Mouse (Mus musculus) heart, embryonic 13.5 days (tissue): ENCODE measurements around the gene Il31ra. TPM values are rescaled to one million over a fixed set of nuclear protein-coding genes. Genes with fewer than 3 reads are reported as not detected.

Experiments
- ATAC-seq: fragments of 200-750 bp; cut with Nextera tagmentation; 2 replicates; pipeline ENCODE4 v1.8.0; 2017; ENCODE audit warnings: moderate TSS enrichment; ENCODE audit not compliant: insufficient number of reproducible peaks, low FRiP score, low TSS enrichment; ENCODE audit errors: extremely low read depth
- H3K27ac ChIP-seq: fragments of 300-500 bp; sonication (generic); replicated peaks from 2 replicates; pipeline ENCODE4 v1.5.1; 2015; ENCODE audit warnings: moderate library complexity, mild to moderate bottlenecking, inconsistent platforms
- H3K27me3 ChIP-seq: fragments of 300-500 bp; sonication (generic); replicated peaks from 2 replicates; pipeline ENCODE4 v1.6.1; 2015; ENCODE audit warnings: mild to moderate bottlenecking, inconsistent platforms
- H3K36me3 ChIP-seq: fragments of 300-500 bp; sonication (generic); 2 replicates; pipeline ENCODE4 v1.6.1; 2015; ENCODE audit warnings: mild to moderate bottlenecking, inconsistent platforms
- H3K4me1 ChIP-seq: fragments of 300-500 bp; sonication (generic); 2 replicates; pipeline ENCODE4 v1.6.1; 2015; ENCODE audit warnings: inconsistent platforms
- H3K4me2 ChIP-seq: fragments of 300-500 bp; sonication (generic); 2 replicates; pipeline ENCODE4 v1.6.1; 2015; ENCODE audit warnings: inconsistent platforms, mild to moderate bottlenecking, moderate library complexity
- H3K4me3 ChIP-seq: fragments of 300-500 bp; sonication (generic); 2 replicates; pipeline ENCODE4 v1.5.1; 2015; ENCODE audit warnings: moderate library complexity, mild to moderate bottlenecking, inconsistent platforms
- H3K9ac ChIP-seq: fragments of 300-500 bp; sonication (generic); 2 replicates; pipeline ENCODE4 v1.6.1; 2015; ENCODE audit warnings: inconsistent platforms, mild to moderate bottlenecking, moderate library complexity
- H3K9me3 ChIP-seq: fragments of 300-500 bp; sonication (generic); 2 replicates; pipeline ENCODE4 v1.6.1; 2016; ENCODE audit warnings: inconsistent platforms
- WGBS: fragments of 180-500 bp; shearing (Covaris S2); methylation state at CpG from one replicate; pipeline ENCODE4 v1.1.7; 2015; ENCODE audit warnings: mixed read lengths; 5-methylcytosine and 5-hydroxymethylcytosine counted together
- polyA plus RNA-seq: library from polyadenylated mRNA; unstranded; fragments of >200 nt; fragmentation: Nextera tagmentation; extraction: Ambion mirVana; gene quantifications from 2 replicates; pipeline ENCODE4 v1.2.1, GENCODE M21; 2015

The Il31ra gene
- polyA plus RNA-seq, 1 experiment from 2014 or later, result 0.17 TPM

DNA sequence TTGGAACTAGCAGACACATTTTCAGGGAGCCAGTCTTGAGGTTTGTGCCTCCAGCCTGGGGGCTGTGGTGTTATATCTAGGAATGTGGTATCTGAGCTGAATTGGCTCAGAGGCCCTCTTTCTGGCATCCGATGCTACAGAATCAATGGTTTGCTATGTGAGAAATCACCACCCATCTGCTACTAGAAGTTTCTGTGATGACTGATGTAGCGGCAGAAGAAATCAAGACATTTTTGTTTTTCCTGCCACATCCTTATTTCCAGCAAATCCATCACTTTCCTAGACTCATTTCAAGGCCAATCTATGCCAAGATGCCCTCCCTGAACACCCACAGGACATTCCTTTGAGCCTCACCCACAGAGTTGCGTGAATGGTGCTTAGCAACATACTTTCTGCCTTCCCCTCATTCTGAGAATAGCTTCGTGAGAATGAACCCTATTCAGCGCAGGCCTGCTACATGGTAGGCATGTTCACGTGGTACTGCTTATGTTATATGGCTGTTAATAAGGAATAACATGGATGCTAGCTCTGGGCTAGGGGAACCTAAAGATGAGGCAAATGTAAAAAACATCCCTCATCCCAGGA is 33.5 kb downstream of the Il31ra start:
- Histone ChIP-seq H3K4me2 (no peak overlapping the region), H3K9me3 (no peaks in the 10 kb centered on the region), H3K4me1 (no peaks in the 10 kb centered on the region), H3K9ac (no peak overlapping the region), H3K27me3 (no peaks in the 10 kb centered on the region), H3K36me3 (no peaks in the 10 kb centered on the region), H3K27ac (no peak overlapping the region), H3K4me3 (no peak overlapping the region)
- 76% methylated on average over 6 of the region's 6 CpGs for WGBS
- ATAC-seq, result no peak

DNA sequence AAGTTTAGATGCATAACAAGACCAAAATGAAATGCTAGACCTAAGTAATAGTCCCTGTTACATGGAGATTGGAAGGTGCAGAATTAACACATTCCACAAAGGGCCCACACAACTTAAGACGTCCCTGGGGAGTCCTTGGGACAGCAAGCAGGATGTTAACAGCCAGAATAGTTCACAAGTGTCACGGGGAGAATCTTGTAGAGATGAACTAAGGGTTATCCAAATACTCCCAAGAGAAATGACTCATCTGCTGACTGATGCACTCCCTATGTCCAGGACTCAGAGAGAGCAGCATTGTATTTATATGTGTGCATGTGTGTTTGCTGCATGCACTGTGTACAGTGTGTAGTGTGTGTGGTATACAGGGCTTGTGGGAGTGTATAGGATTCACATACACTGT is 37.7 kb downstream of the Il31ra start:
- Histone ChIP-seq H3K9me3 (no peaks in the 10 kb centered on the region), H3K4me1 (no peaks in the 10 kb centered on the region), H3K27me3 (no peaks in the 10 kb centered on the region), H3K4me2 (no peak overlapping the region), H3K27ac (no peak overlapping the region), H3K4me3 (no peak overlapping the region), H3K36me3 (no peaks in the 10 kb centered on the region), H3K9ac (no peak overlapping the region)
- WGBS, result 30% methylated on average over 2 of the region's 2 CpGs
- ATAC-seq, result no peak

GRCm38 (mm10) chr13:112553304-112553703 is 40.9 kb downstream of the Il31ra start:
- Histone ChIP-seq H3K9ac (no peak overlapping the region), H3K36me3 (no peaks in the 10 kb centered on the region), H3K27ac (no peak overlapping the region), H3K4me3 (no peak overlapping the region), H3K4me2 (no peak overlapping the region), H3K4me1 (no peaks in the 10 kb centered on the region), H3K9me3 (no peaks in the 10 kb centered on the region), H3K27me3 (no peaks in the 10 kb centered on the region)
- no peak for ATAC-seq
- WGBS, result 82% methylated on average over 5 of the region's 5 CpGs

DNA sequence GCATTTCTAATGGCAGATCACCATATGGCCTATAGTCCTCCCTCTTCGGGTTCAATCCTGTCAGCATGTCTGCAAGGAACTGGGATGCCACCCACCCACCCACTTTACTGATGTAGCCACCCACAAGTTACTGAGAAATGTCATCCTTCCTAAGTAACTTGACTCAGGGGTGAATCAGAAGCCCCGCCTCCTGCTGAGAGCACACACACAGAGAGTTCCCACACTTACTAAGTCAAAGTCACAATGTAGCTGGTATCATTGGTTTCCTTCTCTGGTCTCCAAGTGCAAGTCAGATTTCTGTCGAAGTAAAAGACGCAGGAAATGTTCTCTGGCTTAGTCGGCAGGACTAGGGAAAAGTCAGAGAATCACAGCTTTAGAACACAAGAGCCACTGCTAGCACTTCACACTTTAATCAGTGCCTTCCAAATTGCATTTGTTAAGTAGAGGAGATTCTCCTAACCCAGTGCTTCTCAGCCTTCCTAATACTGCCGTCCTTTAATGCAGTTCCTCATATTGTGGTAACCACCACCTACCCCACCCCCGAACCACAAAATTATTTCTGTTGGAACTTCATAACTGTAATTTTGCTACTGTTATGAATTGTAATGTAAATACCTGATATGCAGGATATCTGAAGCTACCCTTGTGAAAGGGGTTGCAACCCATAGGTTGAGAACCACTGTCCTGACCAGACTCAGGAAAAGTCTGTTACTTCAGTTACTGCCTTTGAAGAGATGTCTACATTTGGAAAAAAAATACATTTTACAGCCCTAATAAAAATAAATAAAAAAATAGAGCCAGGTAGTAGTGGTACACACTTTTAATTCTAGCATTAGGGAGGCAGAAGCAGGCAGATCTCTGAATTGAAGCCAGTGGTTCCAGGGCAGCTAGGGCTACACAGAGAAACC is 42.3 kb downstream of the Il31ra start:
- Histone ChIP-seq H3K27ac (no peak overlapping the region), H3K9me3 (no peaks in the 10 kb centered on the region), H3K4me1 (no peaks in the 10 kb centered on the region), H3K4me3 (no peak overlapping the region), H3K9ac (no peak overlapping the region), H3K27me3 (no peaks in the 10 kb centered on the region), H3K4me2 (no peak overlapping the region), H3K36me3 (no peaks in the 10 kb centered on the region)
- ATAC-seq, result no peak
- WGBS, result 63% methylated on average over 7 of the region's 7 CpGs

- Histone ChIP-seq H3K4me3 (no peak overlapping the region), H3K27ac (no peak overlapping the region), H3K4me1 (peaks cover 25% of the 10 kb centered on the region), H3K9me3 (no peaks in the 10 kb centered on the region), H3K27me3 (no peaks in the 10 kb centered on the region), H3K9ac (no peak overlapping the region), H3K4me2 (no peak overlapping the region), H3K36me3 (no peaks in the 10 kb centered on the region)
- no peak for ATAC-seq
- 43% methylated on average over 10 of the region's 10 CpGs for WGBS
Measured at GRCm38 (mm10) chr13:112541223-112541975, 52.8 kb downstream of the Il31ra start.

DNA sequence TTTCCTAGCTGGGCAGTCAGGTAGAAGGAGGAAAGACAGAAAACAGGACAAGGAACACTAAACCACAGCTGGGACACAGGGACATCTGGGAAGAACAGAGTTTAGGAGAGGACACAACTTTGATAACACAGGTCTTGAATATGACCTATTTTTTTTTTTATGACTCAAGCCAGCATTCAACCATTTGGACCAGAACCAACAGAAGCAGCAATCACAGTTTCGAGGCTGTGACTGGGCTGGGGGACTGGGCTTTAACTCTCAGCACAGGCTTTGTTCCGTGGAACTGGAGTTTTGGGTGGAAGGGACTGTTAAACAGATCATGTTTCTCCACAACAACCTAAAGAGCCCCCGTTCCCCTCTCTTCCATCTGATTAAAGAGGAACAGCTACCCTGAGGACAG is 53.5 kb downstream of the Il31ra start:
- Histone ChIP-seq H3K27me3 (no peaks in the 10 kb centered on the region), H3K36me3 (no peaks in the 10 kb centered on the region), H3K4me1 (peaks cover 26% of the 10 kb centered on the region), H3K9ac (no peak overlapping the region), H3K4me2 (no peak overlapping the region), H3K27ac (no peak overlapping the region), H3K9me3 (no peaks in the 10 kb centered on the region), H3K4me3 (no peak overlapping the region)
- ATAC-seq, result no peak
- 35% methylated on average over 3 of the region's 3 CpGs for WGBS

- Histone ChIP-seq H3K4me2 (no peak overlapping the region), H3K4me1 (peaks cover 42% of the 10 kb centered on the region), H3K27me3 (no peaks in the 10 kb centered on the region), H3K27ac (no peak overlapping the region), H3K9ac (no peak overlapping the region), H3K9me3 (no peaks in the 10 kb centered on the region), H3K36me3 (no peaks in the 10 kb centered on the region), H3K4me3 (no peak overlapping the region)
- ATAC-seq, result no peak
- WGBS, result 85% methylated on average over 7 of the region's 7 CpGs
Measured at GRCm38 (mm10) chr13:112537065-112537464, 57.1 kb downstream of the Il31ra start.

DNA sequence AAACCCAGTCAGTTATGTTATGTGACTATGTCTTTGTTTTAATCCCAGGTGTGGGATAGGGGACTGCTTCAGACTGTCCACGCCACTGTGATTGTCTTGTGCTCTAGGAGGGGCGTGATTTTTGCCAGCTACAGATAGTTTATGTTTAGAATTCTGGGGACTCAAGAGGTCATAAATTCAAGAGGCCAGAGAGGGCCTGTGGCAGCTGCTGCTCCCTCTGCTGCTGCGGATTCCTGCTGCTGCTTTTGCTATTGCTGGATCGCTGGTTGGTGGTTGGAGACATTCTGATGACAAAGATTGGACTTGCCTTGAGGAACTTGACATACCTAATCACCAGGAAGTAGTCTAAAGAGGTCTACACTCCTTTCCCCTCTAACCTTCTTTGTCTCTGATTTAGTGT is 57.5 kb downstream of the Il31ra start:
- H3K4me2 ChIP-seq, result no peak overlapping the region
- peaks cover 39% of the 10 kb centered on the region for H3K4me1 ChIP-seq
- no peaks in the 10 kb centered on the region for H3K36me3 ChIP-seq
- no peak for ATAC-seq
- H3K27ac ChIP-seq, result no peak overlapping the region
- H3K27me3 ChIP-seq, result no peaks in the 10 kb centered on the region
- WGBS, result 35% methylated on average over 4 of the region's 4 CpGs
- H3K9me3 ChIP-seq, result no peaks in the 10 kb centered on the region
- no peak overlapping the region for H3K9ac ChIP-seq
- no peak overlapping the region for H3K4me3 ChIP-seq

DNA sequence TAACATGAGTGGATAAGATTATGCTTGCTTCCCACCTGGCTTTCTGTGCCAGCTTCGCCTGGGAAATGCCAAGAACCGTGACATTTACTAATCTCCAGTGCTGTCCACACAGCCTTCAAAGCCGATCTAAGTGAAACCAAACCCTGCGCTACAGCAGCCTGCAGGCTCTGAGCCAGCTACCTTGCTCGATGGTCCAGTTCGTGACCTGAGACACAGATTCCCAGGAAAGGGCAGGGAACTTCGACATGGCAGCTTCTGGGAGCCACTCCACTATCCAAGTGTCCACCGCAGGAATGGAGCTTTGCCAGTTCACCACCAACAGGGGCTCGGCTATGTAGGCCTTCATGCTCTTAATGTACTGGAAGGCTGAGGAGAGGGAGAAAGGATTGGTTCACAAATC is 60.6 kb downstream of the Il31ra start:
- ATAC-seq, result no peak
- Histone ChIP-seq H3K9ac (no peak overlapping the region), H3K4me1 (peaks cover 27% of the 10 kb centered on the region), H3K4me3 (no peak overlapping the region), H3K9me3 (no peaks in the 10 kb centered on the region), H3K27me3 (no peaks in the 10 kb centered on the region), H3K4me2 (no peak overlapping the region), H3K36me3 (no peaks in the 10 kb centered on the region), H3K27ac (no peak overlapping the region; the same call in 1 of the 2 replicates)
- WGBS, result 46% methylated on average over 9 of the region's 9 CpGs

GRCm38 (mm10) chr13:112532235-112532634 is 61.9 kb downstream of the Il31ra start:
- Histone ChIP-seq H3K36me3 (no peaks in the 10 kb centered on the region), H3K9ac (no peak overlapping the region), H3K4me2 (no peak overlapping the region), H3K27ac (no peak overlapping the region), H3K4me1 (peaks cover 27% of the 10 kb centered on the region), H3K4me3 (no peak overlapping the region), H3K9me3 (no peaks in the 10 kb centered on the region), H3K27me3 (no peaks in the 10 kb centered on the region)
- no peak for ATAC-seq
- 84% methylated on average over 6 of the region's 6 CpGs for WGBS

DNA sequence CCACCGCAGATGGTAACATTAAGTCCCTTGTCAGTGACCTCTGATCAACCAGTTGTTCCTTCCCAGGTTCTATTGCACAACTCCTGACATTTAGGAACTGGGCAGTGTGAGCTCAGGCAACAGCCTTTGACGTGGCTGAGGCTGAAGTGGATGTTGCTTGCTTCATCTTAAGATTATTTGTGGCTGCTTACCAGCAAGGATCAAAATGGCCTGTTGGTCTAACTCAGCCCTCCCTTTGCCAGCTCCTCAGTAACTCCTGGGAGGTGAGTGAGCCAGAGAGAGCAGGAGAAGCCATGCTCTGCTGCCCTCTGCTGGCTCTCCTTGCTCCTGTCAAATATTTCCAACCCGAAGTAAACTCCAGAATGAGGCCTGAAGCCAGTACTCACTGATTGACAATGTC is 64.3 kb downstream of the Il31ra start:
- Histone ChIP-seq H3K9ac (no peak overlapping the region), H3K36me3 (no peaks in the 10 kb centered on the region), H3K9me3 (peaks cover 3% of the 10 kb centered on the region; the same call in 1 of the 2 replicates), H3K4me2 (no peak overlapping the region), H3K4me1 (peaks cover 20% of the 10 kb centered on the region), H3K27ac (no peak overlapping the region), H3K27me3 (no peaks in the 10 kb centered on the region), H3K4me3 (no peak overlapping the region)
- WGBS, result 31% methylated on average over 3 of the region's 3 CpGs
- no peak for ATAC-seq
